Mouse (Mus musculus): ENCODE data around the gene Cpm.

GRCm38 (mm10) chr10:117726350-117726749 lies 97.0 kb downstream of the Cpm start:
- TF ChIP-seq CTCF (IDR thresholded peaks at IDR 0.05; ENCODE audit: low read depth, low read length) (no peak), POLR2A (IDR thresholded peaks at IDR 0.05; ENCODE audit: extremely low read depth, insufficient read depth, low read length) (no peak)

Data from liver, adult 2 months (tissue).